Mouse (Mus musculus): ENCODE measurements at regions not wholly inside any gene's neighbourhood (a gene's known extent, or its start where the extent isn't known, plus 50 kb on each side); places are given as distances from the start of the nearest gene placed in this dataset.

GRCm38 (mm10) chr2:51429716-51430115 lies 197.6 kb upstream of the Tas2r134 start:
- TF ChIP-seq CTCF (IDR thresholded peaks at IDR 0.05; ENCODE audit: borderline replicate concordance, insufficient read depth, low read depth, low read length) (no peak), POLR2A (IDR thresholded peaks at IDR 0.05; ENCODE audit: borderline replicate concordance, insufficient read depth, low read length) (no peak)
